Mouse (Mus musculus) neural tube, embryonic 14.5 days (tissue): Measurements from ENCODE around the gene D630039A03Rik. TPM values are rescaled to one million over a fixed set of nuclear protein-coding genes. Genes with fewer than 3 reads are reported as not detected.
A peak's percentile ranks its signal among the peaks of the same experiment; 100 is the strongest.

Experiments used
- ATAC-seq: fragments of 200-750 bp; cut with Nextera tagmentation; 2 replicates; pipeline ENCODE4 v1.8.0; 2017; ENCODE audit warnings: low read depth, mild to moderate bottlenecking, moderate TSS enrichment, moderate library complexity
- H3K27ac ChIP-seq: fragments of 300-500 bp; sonication (generic); 2 replicates; pipeline ENCODE4 v1.5.1; 2014; ENCODE audit warnings: low read depth, mild to moderate bottlenecking, control low read depth, low read length, moderate library complexity, mixed read lengths
- H3K27me3 ChIP-seq: fragments of 300-500 bp; sonication (generic); 2 replicates; pipeline ENCODE4 v1.6.1; 2014; ENCODE audit warnings: low read length; ENCODE audit not compliant: control insufficient read depth, insufficient read depth
- H3K36me3 ChIP-seq: fragments of 300-500 bp; sonication (generic); 2 replicates; pipeline ENCODE4 v1.6.1; 2014; ENCODE audit warnings: low read length, mixed read lengths; ENCODE audit not compliant: control insufficient read depth, insufficient read depth
- H3K4me1 ChIP-seq: fragments of 300-500 bp; sonication (generic); 2 replicates; pipeline ENCODE4 v1.6.1; 2014; ENCODE audit warnings: low read length; ENCODE audit not compliant: control insufficient read depth, insufficient read depth
- H3K4me2 ChIP-seq: fragments of 300-500 bp; sonication (generic); 2 replicates; pipeline ENCODE4 v1.6.1; 2014; ENCODE audit warnings: mild to moderate bottlenecking, low read depth, low read length, control low read depth
- H3K4me3 ChIP-seq: fragments of 300-500 bp; sonication (generic); 2 replicates; pipeline ENCODE4 v1.5.1; 2014; ENCODE audit warnings: low read depth, low read length, control low read depth, mixed read lengths
- H3K9ac ChIP-seq: fragments of 300-500 bp; sonication (generic); replicated peaks from 2 replicates; pipeline ENCODE4 v1.6.1; 2014; ENCODE audit warnings: low read depth, mild to moderate bottlenecking, control low read depth, low read length, mixed read lengths
- H3K9me3 ChIP-seq: fragments of 300-500 bp; sonication (generic); 2 replicates; pipeline ENCODE4 v1.6.1; 2016; ENCODE audit warnings: low read length; ENCODE audit not compliant: control insufficient read depth
- WGBS: fragments of 180-500 bp; shearing (Covaris S2); extraction: QIAGEN DNeasy Blood & Tissue Kit; methylation state at CpG from one replicate; pipeline ENCODE4 v1.1.7; 2014; 5-methylcytosine and 5-hydroxymethylcytosine counted together
- polyA plus RNA-seq: library from polyadenylated mRNA; unstranded; fragments of >200 nt; fragmentation: Nextera tagmentation; extraction: Ambion mirVana; gene quantifications from 2 replicates; pipeline ENCODE4 v1.2.1, GENCODE M21; 2014

The D630039A03Rik gene
- polyA plus RNA-seq, 1 experiment from 2014 or later: 0.39 TPM

GRCm38 (mm10) chr4:57919494-57920423, 3.7 kb upstream of the D630039A03Rik start:
- Histone ChIP-seq H3K27me3 (no peaks in the 10 kb centered on the region), H3K4me3 (no peak overlapping the region), H3K36me3 (no peaks in the 10 kb centered on the region), H3K27ac (no peak overlapping the region), H3K9ac (no peak overlapping the region), H3K4me1 (no peaks in the 10 kb centered on the region), H3K9me3 (no peaks in the 10 kb centered on the region), H3K4me2 (no peak overlapping the region)
- WGBS: 12% methylated on average over 8 of the region's 8 CpGs
- peak; percentile 15; the same call in 1 of the 2 replicates for ATAC-seq

DNA sequence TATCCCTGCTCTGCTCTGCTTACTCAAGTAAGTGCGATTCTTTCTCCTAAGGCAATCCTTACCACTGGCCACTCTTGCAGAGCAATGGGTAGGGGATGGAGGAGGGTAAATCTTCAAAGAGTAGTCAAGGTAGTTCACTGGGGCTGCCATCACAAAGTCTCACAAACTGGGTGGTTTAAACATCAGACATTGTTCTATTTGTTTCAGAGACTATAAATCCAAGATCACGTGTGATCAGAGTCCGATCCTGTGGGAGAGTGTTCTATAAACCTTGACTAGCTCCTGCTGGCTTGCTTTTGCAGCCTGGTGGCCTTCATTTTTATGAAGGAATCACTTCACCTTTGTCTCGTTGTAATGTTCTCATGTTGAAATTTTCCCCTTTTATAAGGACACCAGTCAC, 614 bp upstream of the D630039A03Rik start:
- H3K27me3 ChIP-seq: no peaks in the 10 kb centered on the region
- H3K4me1 ChIP-seq: no peaks in the 10 kb centered on the region
- H3K27ac ChIP-seq: no peak overlapping the region
- H3K9me3 ChIP-seq: no peaks in the 10 kb centered on the region
- H3K36me3 ChIP-seq: no peaks in the 10 kb centered on the region
- H3K4me3 ChIP-seq: no peak overlapping the region
- no peak for ATAC-seq
- H3K9ac ChIP-seq: no peak overlapping the region
- no peak overlapping the region for H3K4me2 ChIP-seq
- WGBS: 53% methylated on average over 4 of the region's 4 CpGs

GRCm38 (mm10) chr4:57915216-57915965, 706 bp downstream of the D630039A03Rik start:
- 41% methylated on average over 17 of the region's 17 CpGs for WGBS
- ATAC-seq: no peak
- no peaks in the 10 kb centered on the region for H3K27me3 ChIP-seq
- H3K4me2 ChIP-seq: peak overlapping the region; percentile 18
- no peak overlapping the region for H3K9ac ChIP-seq
- H3K9me3 ChIP-seq: no peaks in the 10 kb centered on the region
- H3K4me1 ChIP-seq: no peaks in the 10 kb centered on the region
- no peak overlapping the region for H3K4me3 ChIP-seq
- H3K36me3 ChIP-seq: no peaks in the 10 kb centered on the region
- no peak overlapping the region for H3K27ac ChIP-seq

- H3K27ac ChIP-seq: no peak overlapping the region
- no peak for ATAC-seq
- WGBS: 83% methylated on average over 10 of the region's 10 CpGs
Observed at GRCm38 (mm10) chr4:57914193-57915190, 1.6 kb downstream of the D630039A03Rik start.

GRCm38 (mm10) chr4:57913021-57913420, 3.1 kb downstream of the D630039A03Rik start:
- no peak for ATAC-seq
- no peak overlapping the region for H3K4me3 ChIP-seq
- no peaks in the 10 kb centered on the region for H3K27me3 ChIP-seq
- no peak overlapping the region for H3K27ac ChIP-seq
- H3K9ac ChIP-seq: no peak overlapping the region
- no peaks in the 10 kb centered on the region for H3K9me3 ChIP-seq
- no peaks in the 10 kb centered on the region for H3K36me3 ChIP-seq
- no peaks in the 10 kb centered on the region for H3K4me1 ChIP-seq
- H3K4me2 ChIP-seq: no peak overlapping the region

More at GRCm38 (mm10) chr4:57914193-57915190, 1.6 kb downstream of the D630039A03Rik start:
- Histone ChIP-seq H3K9me3 (no peaks in the 10 kb centered on the region), H3K9ac (no peak overlapping the region), H3K4me2 (no peak overlapping the region), H3K4me1 (no peaks in the 10 kb centered on the region), H3K36me3 (no peaks in the 10 kb centered on the region), H3K4me3 (no peak overlapping the region), H3K27me3 (no peaks in the 10 kb centered on the region)

DNA sequence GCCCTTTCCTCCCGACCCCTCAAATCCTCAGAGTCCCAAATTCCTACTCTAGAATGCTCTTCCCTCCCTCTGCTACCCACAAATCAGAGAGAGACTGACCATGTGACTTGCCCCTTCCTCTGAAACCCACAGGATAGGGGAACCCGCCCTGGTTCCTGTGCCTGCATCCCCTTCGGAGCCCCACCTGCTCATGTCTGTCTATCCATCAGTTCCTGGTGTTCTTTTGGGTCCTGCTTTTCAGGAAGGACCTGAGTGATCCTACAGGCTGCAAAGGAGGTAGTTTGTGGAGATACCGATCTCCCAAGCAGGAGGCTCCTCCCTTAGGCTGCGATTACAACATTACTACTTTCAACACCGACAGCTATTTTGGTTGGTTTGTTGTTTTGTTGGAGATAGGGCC, 7.2 kb downstream of the D630039A03Rik start:
- Histone ChIP-seq H3K9ac (no peak overlapping the region), H3K27me3 (no peaks in the 10 kb centered on the region), H3K4me3 (no peak overlapping the region), H3K4me2 (no peak overlapping the region), H3K36me3 (no peaks in the 10 kb centered on the region), H3K9me3 (no peaks in the 10 kb centered on the region), H3K4me1 (no peaks in the 10 kb centered on the region), H3K27ac (no peak overlapping the region)
- WGBS: 82% methylated on average over 6 of the region's 6 CpGs
- ATAC-seq: no peak

- Histone ChIP-seq H3K9me3 (no peaks in the 10 kb centered on the region), H3K4me1 (no peaks in the 10 kb centered on the region), H3K36me3 (no peaks in the 10 kb centered on the region), H3K9ac (no peak overlapping the region), H3K27ac (no peak overlapping the region), H3K27me3 (no peaks in the 10 kb centered on the region), H3K4me3 (no peak overlapping the region), H3K4me2 (no peak overlapping the region)
- ATAC-seq: no peak
- 69% methylated on average over 2 of the region's 2 CpGs for WGBS
Observed at GRCm38 (mm10) chr4:57906708-57907107, 9.4 kb downstream of the D630039A03Rik start.

DNA sequence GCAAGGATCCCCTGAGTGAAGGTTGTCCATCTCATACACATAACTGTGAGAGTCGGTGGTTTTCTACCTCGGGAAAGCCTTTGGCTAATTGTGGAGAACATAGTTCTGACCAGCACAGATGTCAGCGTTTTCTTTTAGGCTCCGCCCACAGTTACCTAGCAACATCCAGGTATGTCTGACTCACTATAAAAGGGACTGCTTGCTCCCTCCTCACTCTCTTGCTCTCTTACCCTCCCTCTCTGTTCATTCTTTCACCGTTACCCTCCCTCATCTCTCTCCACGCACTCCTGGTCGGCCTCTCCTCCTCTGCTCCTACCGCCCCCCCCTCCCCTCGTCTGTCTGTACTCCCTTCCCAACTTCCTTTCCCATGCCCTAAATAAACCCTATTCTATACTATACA, 11.5 kb downstream of the D630039A03Rik start:
- ATAC-seq: peak; percentile 28; the same call in 1 of the 2 replicates
- no peak overlapping the region for H3K4me3 ChIP-seq
- H3K4me1 ChIP-seq: no peaks in the 10 kb centered on the region
- no peak overlapping the region for H3K4me2 ChIP-seq
- no peak overlapping the region for H3K9ac ChIP-seq
- no peak overlapping the region for H3K27ac ChIP-seq
- no peaks in the 10 kb centered on the region for H3K36me3 ChIP-seq
- 30% methylated on average over 9 of the region's 9 CpGs for WGBS
- no peaks in the 10 kb centered on the region for H3K27me3 ChIP-seq
- no peaks in the 10 kb centered on the region for H3K9me3 ChIP-seq
